Mouse (Mus musculus): ENCODE measurements around the gene Farsa. TPM values are rescaled to one million over a fixed set of nuclear protein-coding genes. Genes with fewer than 3 reads are reported as not detected.

The Farsa gene
- polyA plus RNA-seq, 1 experiment from 2014 or later, result 103 TPM

- peak overlapping the region; percentile 68 for H3K27ac ChIP-seq
- H3K9me3 ChIP-seq (replicated peaks), result no peaks in the 10 kb centered on the region
- 59% methylated on average over 15 of the region's 15 CpGs for WGBS
- no peak overlapping the region for H3K9ac ChIP-seq
- no peaks in the 10 kb centered on the region for H3K27me3 ChIP-seq
- peaks cover 65% of the 10 kb centered on the region for H3K4me1 ChIP-seq
- H3K36me3 ChIP-seq, result peaks cover 77% of the 10 kb centered on the region
- ATAC-seq (replicated peaks; ENCODE audit: low FRiP score), result no peak
- no peak overlapping the region for H3K4me2 ChIP-seq
- H3K4me3 ChIP-seq (replicated peaks), result no peak overlapping the region
Observed at GRCm38 (mm10) chr8:84837912-84838470, 18.8 kb upstream of the Farsa start.

GRCm38 (mm10) chr8:84838513-84838912 lies 18.3 kb upstream of the Farsa start:
- Histone ChIP-seq H3K27ac (no peak overlapping the region), H3K9me3 (replicated peaks) (no peaks in the 10 kb centered on the region), H3K4me1 (peaks cover 65% of the 10 kb centered on the region), H3K36me3 (peaks cover 81% of the 10 kb centered on the region), H3K4me2 (no peak overlapping the region), H3K4me3 (replicated peaks) (no peak overlapping the region), H3K9ac (no peak overlapping the region), H3K27me3 (no peaks in the 10 kb centered on the region)
- ATAC-seq (replicated peaks; ENCODE audit: low FRiP score), result peak; percentile 33; the same call in 1 of the 2 replicates
- WGBS, result 86% methylated on average over 5 of the region's 5 CpGs

GRCm38 (mm10) chr8:84839411-84839810 lies 17.4 kb upstream of the Farsa start:
- Histone ChIP-seq H3K27ac (no peak overlapping the region), H3K4me1 (peaks cover 67% of the 10 kb centered on the region), H3K9ac (peak overlapping the region; percentile 92; the same call in 1 of the 2 replicates), H3K36me3 (peaks cover 81% of the 10 kb centered on the region), H3K9me3 (replicated peaks) (no peaks in the 10 kb centered on the region), H3K4me2 (peak overlapping the region; percentile 71), H3K27me3 (no peaks in the 10 kb centered on the region), H3K4me3 (replicated peaks) (peak overlapping the region; percentile 84)
- no peak for ATAC-seq (replicated peaks; ENCODE audit: low FRiP score)
- WGBS, result 90% methylated on average over 2 of the region's 2 CpGs

- ATAC-seq (replicated peaks; ENCODE audit: low FRiP score), result no peak
- H3K4me3 ChIP-seq (replicated peaks), result peak overlapping the region; percentile 84
- H3K9ac ChIP-seq, result peak overlapping the region; percentile 92
- H3K36me3 ChIP-seq, result peaks cover 81% of the 10 kb centered on the region
- peak overlapping the region; percentile 71 for H3K4me2 ChIP-seq
- no peaks in the 10 kb centered on the region for H3K27me3 ChIP-seq
- no peaks in the 10 kb centered on the region for H3K9me3 ChIP-seq (replicated peaks)
- 1% methylated on average over 7 of the region's 7 CpGs for WGBS
- peaks cover 67% of the 10 kb centered on the region for H3K4me1 ChIP-seq
- H3K27ac ChIP-seq, result peak overlapping the region; percentile 92
Observed at GRCm38 (mm10) chr8:84839875-84840247, 16.9 kb upstream of the Farsa start.

GRCm38 (mm10) chr8:84840248-84840999 lies 16.4 kb upstream of the Farsa start, which contains the start of gene Rad23a:
Gene Rad23a, minus strand, starts transcription at chr8:84840665.
- Histone ChIP-seq H3K4me2 (peak within 1 kb of the TSS; percentile 71), H3K27me3 (no peaks in the 10 kb centered on the region), H3K4me1 (peaks cover 69% of the 10 kb centered on the region), H3K9me3 (replicated peaks) (no peaks in the 10 kb centered on the region), H3K4me3 (replicated peaks) (peak within 1 kb of the TSS; percentile 84), H3K36me3 (peaks cover 81% of the 10 kb centered on the region), H3K9ac (peak within 1 kb of the TSS; percentile 92), H3K27ac (peak within 1 kb of the TSS; percentile 92)
- WGBS, result under 1% methylated on average over 55 of the region's 55 CpGs
- ATAC-seq (replicated peaks; ENCODE audit: low FRiP score), result peak; percentile 93

GRCm38 (mm10) chr8:84841514-84841913 lies 15.3 kb upstream of the Farsa start:
- Histone ChIP-seq H3K9me3 (replicated peaks) (no peaks in the 10 kb centered on the region), H3K36me3 (peaks cover 71% of the 10 kb centered on the region), H3K27me3 (no peaks in the 10 kb centered on the region), H3K27ac (peak overlapping the region; percentile 35; the same call in 1 of the 2 replicates), H3K9ac (no peak overlapping the region), H3K4me1 (peaks cover 61% of the 10 kb centered on the region), H3K4me3 (replicated peaks) (no peak overlapping the region), H3K4me2 (0 out of 2 replicates have a peak overlapping the region, but pooled peaks have one; percentile 71)
- ATAC-seq (replicated peaks; ENCODE audit: low FRiP score), result no peak
- 80% methylated on average over 1 of the region's 1 CpGs for WGBS

- 75% methylated on average over 9 of the region's 9 CpGs for WGBS
- peaks cover 45% of the 10 kb centered on the region for H3K36me3 ChIP-seq
Observed at GRCm38 (mm10) chr8:84844397-84845070, 12.3 kb upstream of the Farsa start.

GRCm38 (mm10) chr8:84845355-84846093 lies 11.3 kb upstream of the Farsa start:
- H3K27me3 ChIP-seq, result no peaks in the 10 kb centered on the region
- H3K9me3 ChIP-seq (replicated peaks), result no peaks in the 10 kb centered on the region
- peak overlapping the region; percentile 92 for H3K4me3 ChIP-seq (replicated peaks)
- peaks cover 42% of the 10 kb centered on the region for H3K4me1 ChIP-seq
- ATAC-seq (replicated peaks; ENCODE audit: low FRiP score), result no peak
- H3K9ac ChIP-seq, result peak overlapping the region; percentile 94
- WGBS, result 12% methylated on average over 12 of the region's 12 CpGs
- H3K27ac ChIP-seq, result peak overlapping the region; percentile 87
- peaks cover 45% of the 10 kb centered on the region for H3K36me3 ChIP-seq
- H3K4me2 ChIP-seq, result peak overlapping the region; percentile 74

More at GRCm38 (mm10) chr8:84844397-84845070, 12.3 kb upstream of the Farsa start:
- H3K27me3 ChIP-seq, result no peaks in the 10 kb centered on the region
- no peak overlapping the region for H3K27ac ChIP-seq
- peak overlapping the region; percentile 92 for H3K4me3 ChIP-seq (replicated peaks)
- no peak for ATAC-seq (replicated peaks; ENCODE audit: low FRiP score)
- H3K9me3 ChIP-seq (replicated peaks), result no peaks in the 10 kb centered on the region
- peak overlapping the region; percentile 94 for H3K9ac ChIP-seq
- peak overlapping the region; percentile 74 for H3K4me2 ChIP-seq
- peaks cover 45% of the 10 kb centered on the region for H3K4me1 ChIP-seq

- no peak; the same call in 1 of the 2 replicates for ATAC-seq (replicated peaks; ENCODE audit: low FRiP score)
- H3K4me1 ChIP-seq, result peaks cover 42% of the 10 kb centered on the region
- peaks cover 43% of the 10 kb centered on the region for H3K36me3 ChIP-seq
- no peaks in the 10 kb centered on the region for H3K27me3 ChIP-seq
- no peaks in the 10 kb centered on the region for H3K9me3 ChIP-seq (replicated peaks)
- under 1% methylated on average over 30 of the region's 30 CpGs for WGBS
- peak overlapping the region; percentile 74 for H3K4me2 ChIP-seq
- peak overlapping the region; percentile 94 for H3K9ac ChIP-seq
- peak overlapping the region; percentile 87 for H3K27ac ChIP-seq
- peak overlapping the region; percentile 92 for H3K4me3 ChIP-seq (replicated peaks)
Observed at GRCm38 (mm10) chr8:84846094-84846721, 10.6 kb upstream of the Farsa start.

- H3K27me3 ChIP-seq, result no peaks in the 10 kb centered on the region
- no peaks in the 10 kb centered on the region for H3K9me3 ChIP-seq (replicated peaks)
- H3K4me1 ChIP-seq, result peaks cover 42% of the 10 kb centered on the region
- H3K4me2 ChIP-seq, result peak within 1 kb of the TSS; percentile 76
- peaks cover 35% of the 10 kb centered on the region for H3K36me3 ChIP-seq
- peak within 1 kb of the TSS; percentile 92 for H3K4me3 ChIP-seq (replicated peaks)
- ATAC-seq (replicated peaks; ENCODE audit: low FRiP score), result peak; percentile 99
- WGBS, result under 1% methylated on average over 55 of the region's 55 CpGs
- peak within 1 kb of the TSS; percentile 94 for H3K9ac ChIP-seq
- H3K27ac ChIP-seq, result peak within 1 kb of the TSS; percentile 91
Observed at GRCm38 (mm10) chr8:84846722-84847572, 9.8 kb upstream of the Farsa start, which contains the start of gene Calr. Gene Calr, minus strand, starts transcription at chr8:84846934.

Data from kidney, embryonic 15.5 days (tissue).